Mouse (Mus musculus) heart, postnatal 36 days (tissue): ENCODE results near the gene Coq7. TPM values are rescaled to one million over a fixed set of nuclear protein-coding genes. Genes with fewer than 3 reads are reported as not detected.
A peak's percentile ranks its signal among the peaks of the same experiment; 100 is the strongest.

ENCODE experiments used
- DNase-seq, 2 experiments: peaks; one replicate each; pipeline ENCODE4 v3.0.0; 2021 to 2022
- intact Hi-C: fragments of 180-260 bp; cut with DNase I; formaldehyde crosslinking; loops from one replicate; pipeline ENCODE4 v1.15.1; 2025
- total RNA-seq, 2 experiments: library from RNA; stranded (reverse); gene quantifications; 2 replicates each; pipeline ENCODE4 v1.2.3; 2021

Coq7 gene
- total RNA-seq, 2 experiments from 2014 or later: 112 to 113 TPM

GRCm38 (mm10) chr7:118498984-118499783 is 34.0 kb downstream of the Coq7 start:
- DNase-seq: no peak
- intact Hi-C loops: no loop called here

GRCm38 (mm10) chr7:118494892-118495579 is 38.1 kb downstream of the Coq7 start:
- no peak for DNase-seq
- intact Hi-C loops: no loop called here

DNA sequence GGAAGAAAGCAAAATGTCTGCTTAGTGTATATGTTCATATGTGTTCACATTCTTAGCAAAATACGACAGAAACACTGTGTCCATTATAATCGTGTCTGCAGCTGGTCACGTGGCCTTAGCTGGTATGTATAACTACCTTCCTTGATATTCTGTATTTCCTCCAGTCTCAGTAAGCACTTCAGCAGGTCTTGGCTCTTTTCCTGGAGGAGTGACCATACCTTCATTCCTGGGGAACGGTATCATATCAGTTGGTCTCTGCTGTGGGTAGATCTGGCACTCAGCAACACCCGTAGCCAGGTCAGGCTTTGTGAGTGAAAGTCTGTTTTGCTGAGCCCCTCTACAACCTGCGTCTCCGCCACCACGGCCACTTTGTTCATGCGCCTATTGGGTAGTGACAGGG is 39.3 kb downstream of the Coq7 start:
- intact Hi-C loops: no loop called here
- no peak for DNase-seq

- peak; percentile 86 to 90 for DNase-seq
- intact Hi-C loops: loop anchor here (2.0 kb wide), 2 partner anchors 27 to 43 kb away; partner anchors contain the start of gene Syt17
Measured at GRCm38 (mm10) chr7:118491431-118492147, 41.6 kb downstream of the Coq7 start, which contains the start of gene Itpripl2. TSS of gene Itpripl2 (minus strand) at chr7:118491975.

DNA sequence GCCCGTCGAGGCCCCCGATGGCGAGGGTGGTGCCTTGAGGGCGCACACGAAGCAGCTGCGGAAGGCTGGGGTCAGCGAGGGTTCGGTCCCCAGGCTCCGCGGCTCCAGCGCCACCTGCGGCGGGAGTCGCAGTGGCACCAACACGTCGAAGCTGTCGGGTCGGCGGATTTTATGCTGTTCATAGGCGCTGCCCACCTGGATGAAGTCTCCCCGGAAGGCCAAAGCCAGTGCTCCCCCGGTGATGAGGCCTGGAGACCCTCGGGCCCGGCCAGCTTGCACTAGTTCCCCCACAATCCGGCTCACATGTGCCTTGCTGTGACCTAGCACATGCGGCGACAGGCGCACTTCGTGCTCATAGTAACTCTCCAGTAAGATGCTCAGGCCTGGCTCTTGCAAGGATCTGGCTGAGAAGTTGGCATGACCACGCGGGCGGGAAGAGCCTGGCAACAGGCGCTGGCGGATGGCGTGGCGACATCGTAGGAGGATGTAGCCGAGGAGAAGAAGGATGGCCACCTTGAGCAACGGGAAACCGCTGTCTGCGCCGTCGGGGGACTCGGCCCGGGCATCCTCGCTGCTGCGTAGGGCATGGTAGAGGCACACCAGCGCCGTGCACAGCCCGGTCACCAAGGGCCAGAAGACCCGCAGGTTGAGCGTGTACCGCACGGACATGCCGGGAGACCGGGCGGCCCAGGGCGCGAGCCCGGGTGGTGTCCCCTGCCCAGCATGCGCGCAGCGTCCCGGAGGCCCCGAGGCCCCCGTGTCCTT is 42.3 kb downstream of the Coq7 start:
- intact Hi-C loops: loop anchor here (2.0 kb wide), 2 partner anchors 28 to 42 kb away; partner anchors contain the start of gene Syt17
- peak; percentile 56 to 67 for DNase-seq

DNA sequence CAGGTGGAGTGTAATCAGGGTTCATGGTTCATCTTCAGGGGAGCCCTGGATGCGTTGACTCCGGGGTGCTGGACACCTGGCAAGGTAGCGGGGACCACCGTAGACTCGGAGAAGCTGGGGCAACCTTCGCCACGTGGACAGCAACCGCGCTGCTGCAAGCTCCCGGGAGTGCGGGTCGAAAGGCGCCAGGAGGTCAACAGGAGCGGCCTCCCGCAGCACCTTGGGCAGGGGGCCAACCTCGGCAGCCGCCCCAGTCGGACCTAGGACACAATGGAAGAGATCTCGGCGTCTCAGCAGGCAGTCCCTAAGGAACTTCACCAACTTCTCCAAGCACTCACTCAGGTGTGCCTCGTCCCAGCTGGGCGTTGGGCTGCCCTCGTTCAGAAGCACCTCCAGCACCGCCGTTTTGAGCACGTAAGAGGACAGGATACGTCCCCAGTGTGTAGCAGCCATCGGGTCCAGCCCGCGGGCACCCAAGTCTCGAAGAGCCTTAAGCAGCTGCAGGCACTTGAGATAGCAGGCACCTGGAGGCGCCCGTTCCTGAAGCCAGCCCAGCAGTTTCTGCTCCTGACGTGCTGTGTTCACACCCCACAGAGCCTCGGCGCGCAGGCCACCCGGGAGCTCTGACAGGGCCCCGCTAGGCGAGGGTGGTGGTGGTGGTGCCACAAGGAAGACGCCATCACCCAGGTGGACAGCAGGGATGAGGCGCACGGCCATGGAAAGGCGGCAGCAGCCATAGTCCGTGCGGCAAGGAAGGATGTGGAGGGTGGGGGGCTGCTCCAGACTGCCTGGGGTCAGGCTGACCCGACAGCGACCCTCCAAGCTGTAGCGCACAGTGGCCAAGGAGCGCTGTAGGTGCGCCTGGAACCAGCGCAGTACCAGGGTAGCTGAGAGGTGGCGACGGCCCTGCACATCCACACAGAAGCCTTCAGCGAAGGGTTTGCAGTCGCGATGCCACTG is 43.2 kb downstream of the Coq7 start:
- peak; percentile 45 to 50 for DNase-seq
- intact Hi-C loops: loop anchor here (1.0 to 2.0 kb wide), 3 partner anchors 20 to 41 kb away; partner anchors contain the start of gene Syt17

GRCm38 (mm10) chr7:118488060-118488664 is 45.0 kb downstream of the Coq7 start:
- DNase-seq: no peak
- intact Hi-C loops: no loop called here

- intact Hi-C loops: no loop called here
- no peak for DNase-seq
Measured at GRCm38 (mm10) chr7:118486917-118487316, 46.2 kb downstream of the Coq7 start.

DNA sequence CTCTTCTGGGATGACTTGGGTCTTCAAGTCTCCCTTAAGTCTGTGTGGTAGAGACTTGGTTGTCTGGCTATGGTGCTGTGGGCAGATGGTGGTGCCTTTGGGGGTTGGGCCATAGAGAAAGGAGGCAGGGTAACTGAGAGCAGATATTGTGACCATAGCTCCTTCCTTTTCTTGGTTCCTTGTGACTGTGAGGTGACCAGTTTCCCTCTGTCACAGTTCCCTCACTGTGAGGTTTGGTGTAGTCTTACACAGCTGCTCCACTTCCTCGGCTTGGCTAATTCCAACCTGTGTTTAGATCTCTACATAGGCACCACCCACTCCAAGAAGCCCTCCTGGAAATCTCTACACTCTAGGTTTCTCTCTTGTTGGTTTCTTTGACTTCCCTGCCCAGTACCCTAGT is 49.2 kb downstream of the Coq7 start:
- intact Hi-C loops: no loop called here
- no peak for DNase-seq

DNA sequence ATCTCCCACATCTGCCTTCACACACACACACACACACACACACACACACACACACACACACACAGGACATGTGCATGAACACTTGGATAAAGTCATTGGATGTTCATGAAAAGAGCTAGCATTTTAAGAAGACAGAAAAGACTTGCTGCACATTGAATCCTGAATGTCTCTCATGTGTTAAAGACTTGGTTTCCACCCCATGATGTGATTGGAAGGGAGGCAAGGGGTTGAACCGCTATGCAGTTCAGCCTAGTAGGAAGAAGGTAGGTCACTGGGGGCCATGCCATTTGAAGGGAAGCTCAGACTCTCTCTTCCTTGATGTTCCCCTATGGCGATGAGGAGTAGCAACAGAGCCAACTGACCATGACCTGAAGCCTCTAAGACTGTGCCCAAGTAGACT is 51.2 kb downstream of the Coq7 start:
- no peak for DNase-seq
- intact Hi-C loops: no loop called here

DNA sequence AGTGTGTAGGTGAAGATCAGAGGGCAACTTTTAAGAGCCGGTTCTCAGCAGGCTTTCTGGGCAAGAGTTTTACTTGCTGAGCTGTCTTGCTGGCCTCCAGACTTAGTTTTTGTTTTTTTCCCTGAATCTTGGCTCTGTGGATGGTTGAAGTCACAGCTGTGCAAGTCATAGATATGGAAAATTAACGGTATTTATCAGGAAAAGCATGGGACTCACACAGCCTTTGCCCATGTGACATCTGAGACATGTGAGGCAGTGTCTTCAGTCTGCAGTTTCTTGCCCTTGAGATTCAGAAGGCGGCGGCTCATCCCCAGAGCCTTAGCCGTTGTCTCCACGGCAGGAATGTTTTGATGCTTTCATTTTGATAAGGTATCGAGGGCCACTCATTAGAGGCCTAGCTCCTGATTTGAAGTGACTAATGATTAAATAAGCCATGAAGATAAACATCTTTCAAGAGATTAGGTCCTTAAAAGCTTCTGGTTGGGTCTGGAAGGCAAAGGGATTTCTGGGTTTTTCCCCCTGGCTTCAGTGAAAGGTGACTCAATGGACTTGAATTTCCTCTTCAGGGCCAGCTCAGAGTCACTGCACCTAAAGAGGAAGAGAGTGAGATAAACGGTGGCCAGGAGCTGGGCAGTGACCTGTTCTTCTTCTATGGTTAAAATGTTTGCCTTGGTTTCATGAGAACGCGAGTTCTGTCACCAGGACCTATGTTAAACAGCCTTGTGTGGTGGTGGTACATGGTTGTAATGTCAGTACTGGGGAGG is 51.9 kb downstream of the Coq7 start:
- intact Hi-C loops: no loop called here
- no peak for DNase-seq

DNA sequence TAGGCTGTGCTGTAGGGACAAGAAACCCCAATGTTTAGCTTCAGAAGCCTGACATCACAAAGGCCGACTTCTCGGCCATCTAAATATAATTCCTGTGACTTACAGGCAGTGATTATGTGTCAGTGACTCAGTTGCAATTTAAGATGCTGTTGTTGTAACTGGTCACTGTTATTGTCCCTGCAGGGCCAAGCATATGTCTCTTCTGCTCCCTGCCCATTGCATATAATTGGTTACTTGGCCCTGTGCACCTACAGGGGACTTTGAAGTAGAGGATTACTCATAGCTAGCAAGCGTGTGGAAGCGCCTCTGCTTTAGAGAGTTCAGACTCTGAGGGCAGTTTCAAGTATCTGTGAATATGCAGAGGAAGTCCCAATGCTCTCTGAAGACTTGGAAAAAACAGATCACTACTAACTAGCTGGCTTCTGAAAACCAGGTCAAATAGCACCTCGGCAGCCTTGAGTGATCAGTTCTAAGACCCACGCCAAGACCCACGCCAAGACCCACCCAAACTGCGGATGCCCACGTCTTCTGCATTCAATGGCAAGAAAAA is 52.9 kb downstream of the Coq7 start:
- no peak for DNase-seq
- intact Hi-C loops: no loop called here

DNA sequence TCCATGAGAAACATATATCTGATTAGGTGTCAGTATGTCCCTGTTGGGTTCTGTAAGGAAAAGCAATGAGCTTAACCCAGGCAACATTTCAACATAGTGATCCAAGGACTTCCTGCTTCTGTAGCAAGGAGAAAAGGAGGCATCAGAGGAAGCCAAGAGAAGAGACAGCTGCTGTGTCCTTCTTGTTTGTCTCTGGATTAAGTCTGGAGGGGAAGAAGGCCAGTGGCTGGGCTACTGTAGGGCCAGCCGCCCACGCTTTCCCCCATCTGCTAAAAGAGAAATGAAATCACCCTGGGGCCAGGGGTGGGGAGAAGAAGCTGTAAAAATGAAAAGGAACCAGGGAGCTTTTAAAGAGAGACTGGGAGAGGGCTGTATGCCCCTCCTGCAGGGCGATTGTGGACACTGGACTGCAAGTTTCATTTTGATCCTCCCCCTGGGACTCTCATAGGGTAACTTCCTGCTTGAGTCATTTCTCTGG is 54.3 kb downstream of the Coq7 start:
- peak; percentile 65 to 79 for DNase-seq
- intact Hi-C loops: no loop called here

DNA sequence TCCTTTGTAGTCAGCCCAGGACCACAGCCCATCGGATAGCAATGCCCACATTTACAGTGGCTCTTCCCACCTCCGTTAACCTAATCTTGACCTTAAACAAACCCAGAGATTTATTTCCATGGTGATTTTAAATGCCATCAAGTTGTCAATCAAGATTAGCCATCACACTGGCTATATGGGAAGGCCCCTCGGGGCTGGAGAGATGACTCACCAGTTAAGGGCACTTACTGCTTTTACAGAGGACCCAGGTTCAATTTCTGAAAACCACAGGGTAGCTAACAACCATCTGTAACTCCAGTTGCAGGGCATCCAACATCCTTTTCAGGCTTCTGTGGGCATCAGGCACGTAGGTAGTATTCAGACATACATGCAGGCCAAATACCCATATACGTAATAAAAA is 56.7 kb downstream of the Coq7 start:
- intact Hi-C loops: no loop called here
- DNase-seq: no peak

DNA sequence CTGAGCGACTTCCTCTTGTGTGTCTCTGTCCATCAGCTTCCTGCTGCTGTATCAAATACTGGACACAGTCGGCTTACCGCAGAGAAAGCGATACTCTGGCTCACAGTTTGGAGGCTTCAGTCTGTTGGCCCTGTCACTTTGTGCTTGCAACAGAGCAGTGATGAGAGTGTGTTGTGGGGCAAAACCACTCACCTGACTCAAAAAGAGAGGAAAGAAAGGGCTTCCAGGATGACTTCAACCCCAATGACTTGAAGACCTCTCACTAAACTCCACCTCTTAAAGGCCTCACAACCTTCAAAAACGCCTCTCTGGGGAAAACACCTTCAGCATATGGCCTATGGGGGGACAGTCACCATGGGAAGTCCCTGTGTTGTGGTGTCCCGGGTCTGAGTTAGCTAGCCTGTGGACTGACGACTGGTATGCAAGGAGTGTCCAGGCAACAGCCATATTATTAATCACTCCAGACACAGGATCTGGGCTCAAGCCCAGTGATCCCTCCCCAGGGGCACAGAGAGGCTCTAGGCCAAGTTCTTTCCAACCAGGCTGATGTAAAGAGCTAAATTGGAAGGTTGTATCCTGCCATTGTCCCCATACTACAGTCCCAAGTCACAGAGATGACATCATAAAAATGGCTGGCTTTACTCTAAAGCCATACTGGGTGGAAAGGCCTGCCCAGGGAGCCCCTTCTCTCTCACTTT is 58.0 kb downstream of the Coq7 start:
- intact Hi-C loops: no loop called here
- DNase-seq: peak; percentile 53 to 54

DNA sequence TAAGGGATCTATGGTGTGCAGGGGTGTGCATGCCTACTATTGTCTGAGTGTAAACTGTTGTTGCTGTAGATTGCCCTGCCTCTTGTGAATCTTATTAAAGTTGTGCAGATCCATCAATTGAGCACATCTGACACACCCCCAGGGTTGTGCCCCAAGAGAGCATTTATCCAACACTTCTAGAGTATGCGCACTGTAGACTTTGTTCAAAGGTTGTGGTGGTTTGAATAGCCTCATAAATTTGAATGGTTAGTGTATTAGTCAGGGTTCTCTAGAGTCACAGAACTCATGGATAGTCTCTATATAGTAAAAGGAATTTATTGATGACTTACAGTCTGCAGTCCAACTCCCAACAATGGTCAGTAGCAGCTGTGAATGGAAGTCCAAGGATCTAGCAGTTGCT is 60.3 kb downstream of the Coq7 start:
- intact Hi-C loops: no loop called here
- DNase-seq: no peak

DNA sequence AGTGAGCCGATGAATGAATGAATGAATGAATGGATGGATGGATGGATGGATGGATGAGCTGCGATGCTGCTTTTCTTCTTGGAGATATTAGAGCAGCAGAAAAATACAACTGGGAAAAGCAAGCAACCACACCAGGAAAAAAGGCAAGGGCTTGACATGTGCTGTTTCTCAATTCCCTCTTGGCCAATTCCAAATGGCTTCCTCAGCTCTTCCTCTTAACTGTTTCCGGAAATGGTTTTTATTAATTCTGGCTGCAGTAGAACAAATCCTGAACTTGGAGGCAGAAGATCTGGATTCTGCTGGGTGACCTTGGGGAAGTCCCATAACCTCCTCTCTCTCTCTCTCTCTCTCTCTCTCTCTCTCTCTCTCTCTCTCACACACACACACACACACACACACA is 65.1 kb downstream of the Coq7 start:
- no peak for DNase-seq
- intact Hi-C loops: no loop called here
